Mouse (Mus musculus): ENCODE results near the gene Hist1h3e.
A peak's percentile ranks its signal among the peaks of the same experiment; 100 is the strongest.
"Not testable (repeated sequence)": the region's sequence is repeated elsewhere in the genome, so short reads cannot be mapped to it uniquely, and the experiment has no call there.

The Hist1h3e gene

GRCm38 (mm10) chr13:23561531-23561882 lies 662 bp downstream of the Hist1h3e start:
- not testable (repeated sequence) for DNase-seq (ENCODE audit: low spot score)

- not testable (repeated sequence) for DNase-seq (ENCODE audit: low spot score)
These were observed 1.5 kb downstream of the Hist1h3e start for GRCm38 (mm10) chr13:23560699-23561098.

- peak; percentile 24 for DNase-seq (ENCODE audit: low spot score)
These were observed 5.3 kb downstream of the Hist1h3e start for GRCm38 (mm10) chr13:23556906-23557305.

GRCm38 (mm10) chr13:23555839-23556416 lies 6.2 kb downstream of the Hist1h3e start:
- peak; percentile 93 for DNase-seq (ENCODE audit: low spot score)

- DNase-seq (ENCODE audit: low spot score): peak; percentile 92
These were observed 7.0 kb downstream of the Hist1h3e start for GRCm38 (mm10) chr13:23554925-23555838.

- no peak for DNase-seq (ENCODE audit: low spot score)
These were observed 7.8 kb downstream of the Hist1h3e start for GRCm38 (mm10) chr13:23554393-23554792.

- no peak for DNase-seq (ENCODE audit: low spot score)
These were observed 9.2 kb downstream of the Hist1h3e start, which contains the start of gene Hist1h1d for GRCm38 (mm10) chr13:23552962-23553361. Gene Hist1h1d, plus strand, starts transcription at chr13:23553262.

GRCm38 (mm10) chr13:23551931-23552914 lies 9.9 kb downstream of the Hist1h3e start:
- peak; percentile 12 for DNase-seq (ENCODE audit: low spot score)

GRCm38 (mm10) chr13:23551146-23551834 lies 10.9 kb downstream of the Hist1h3e start, which contains the start of gene Hist1h4f:
Gene Hist1h4f, minus strand, starts transcription at chr13:23551648.
- DNase-seq (ENCODE audit: low spot score): peak; percentile 95

GRCm38 (mm10) chr13:23550761-23551145 lies 11.4 kb downstream of the Hist1h3e start:
- peak; percentile 63 for DNase-seq (ENCODE audit: low spot score)

- DNase-seq (ENCODE audit: low spot score): no peak
These were observed 15.5 kb downstream of the Hist1h3e start for GRCm38 (mm10) chr13:23546694-23547093.

- not testable (repeated sequence) for DNase-seq (ENCODE audit: low spot score)
These were observed 17.4 kb downstream of the Hist1h3e start for GRCm38 (mm10) chr13:23544787-23545120.

- DNase-seq (ENCODE audit: low spot score): peak; percentile 92
These were observed 18.0 kb downstream of the Hist1h3e start, which contains the start of gene Hist1h3f for GRCm38 (mm10) chr13:23543965-23544786. Gene Hist1h3f, plus strand, starts transcription at chr13:23544052.

GRCm38 (mm10) chr13:23542999-23543607 lies 19.1 kb downstream of the Hist1h3e start, which contains the start of gene Hist1h2bh:
Gene Hist1h2bh, minus strand, starts transcription at chr13:23543392.
- DNase-seq (ENCODE audit: low spot score): peak; percentile 95

GRCm38 (mm10) chr13:23542225-23542980 lies 19.8 kb downstream of the Hist1h3e start:
- DNase-seq (ENCODE audit: low spot score): not testable (repeated sequence)

- no peak for DNase-seq (ENCODE audit: low spot score)
These were observed 20.7 kb downstream of the Hist1h3e start for GRCm38 (mm10) chr13:23541497-23541896.

- not testable (repeated sequence) for DNase-seq (ENCODE audit: low spot score)
These were observed 22.3 kb downstream of the Hist1h3e start for GRCm38 (mm10) chr13:23539821-23540220.

GRCm38 (mm10) chr13:23538249-23538648 lies 23.9 kb downstream of the Hist1h3e start:
- DNase-seq (ENCODE audit: low spot score): no peak
